Mouse (Mus musculus) heart, embryonic 16.5 days (tissue): Measurements from ENCODE around the gene Sytl1. TPM values are rescaled to one million over a fixed set of nuclear protein-coding genes. Genes with fewer than 3 reads are reported as not detected.

ENCODE experiments used
- ATAC-seq: fragments of 200-750 bp; cut with Nextera tagmentation; replicated peaks from 2 replicates; pipeline ENCODE4 v1.8.0; 2017; ENCODE audit warnings: moderate number of reproducible peaks; ENCODE audit not compliant: insufficient read depth, low FRiP score; ENCODE audit errors: extremely low read depth
- H3K27ac ChIP-seq: fragments of 300-500 bp; sonication (generic); 2 replicates; pipeline ENCODE4 v1.5.1; 2014; ENCODE audit warnings: mild to moderate bottlenecking, low read length, control low read depth, moderate library complexity
- H3K27me3 ChIP-seq: fragments of 300-500 bp; sonication (generic); 2 replicates; pipeline ENCODE4 v1.6.1; 2014; ENCODE audit warnings: low read length, mixed read lengths; ENCODE audit not compliant: control insufficient read depth, insufficient read depth
- H3K36me3 ChIP-seq: fragments of 300-500 bp; sonication (generic); 2 replicates; pipeline ENCODE4 v1.6.1; 2014; ENCODE audit not compliant: control insufficient read depth, insufficient read depth
- H3K4me1 ChIP-seq: fragments of 300-500 bp; sonication (generic); 2 replicates; pipeline ENCODE4 v1.6.1; 2014; ENCODE audit warnings: low read length, mixed read lengths; ENCODE audit not compliant: control insufficient read depth, insufficient read depth
- H3K4me2 ChIP-seq: fragments of 300-500 bp; sonication (generic); 2 replicates; pipeline ENCODE4 v1.6.1; 2014; ENCODE audit warnings: low read depth, mild to moderate bottlenecking, control low read depth, low read length
- H3K4me3 ChIP-seq: fragments of 300-500 bp; sonication (generic); 2 replicates; pipeline ENCODE4 v1.5.1; 2014; ENCODE audit warnings: mild to moderate bottlenecking, control low read depth, low read length
- H3K9ac ChIP-seq: fragments of 300-500 bp; sonication (generic); 2 replicates; pipeline ENCODE4 v1.6.1; 2014; ENCODE audit warnings: low read length, control low read depth
- H3K9me3 ChIP-seq: fragments of 300-500 bp; sonication (generic); replicated peaks from 2 replicates; pipeline ENCODE4 v1.6.1; 2016; ENCODE audit warnings: low read length; ENCODE audit not compliant: control insufficient read depth
- WGBS: fragments of 180-500 bp; shearing (Covaris S2); extraction: QIAGEN DNeasy Blood & Tissue Kit; methylation state at CpG from one replicate; pipeline ENCODE4 v1.1.7; 2014; 5-methylcytosine and 5-hydroxymethylcytosine counted together
- polyA plus RNA-seq: library from polyadenylated mRNA; unstranded; fragments of >200 nt; fragmentation: Nextera tagmentation; extraction: Ambion mirVana; gene quantifications from 2 replicates; pipeline ENCODE4 v1.2.1, GENCODE M21; 2015

The Sytl1 gene
- 3.4 and 7.6 TPM in 2 replicates for polyA plus RNA-seq

GRCm38 (mm10) chr4:133262882-133263281 lies at the start of gene Sytl1:
TSS of gene Sytl1 (minus strand) at chr4:133263113.
- H3K27ac ChIP-seq = no peak within 1 kb of the TSS; the same call in 1 of the 2 replicates
- H3K9me3 ChIP-seq = no peaks in the 10 kb centered on the region
- H3K4me2 ChIP-seq = peak within 1 kb of the TSS; percentile 25
- no peak within 1 kb of the TSS for H3K9ac ChIP-seq
- H3K27me3 ChIP-seq = no peaks in the 10 kb centered on the region
- no peaks in the 10 kb centered on the region for H3K4me1 ChIP-seq
- H3K4me3 ChIP-seq = peak within 1 kb of the TSS; percentile 27; the same call in 1 of the 2 replicates
- WGBS = 30% methylated on average over 7 of the region's 7 CpGs
- peaks cover 23% of the 10 kb centered on the region for H3K36me3 ChIP-seq
- ATAC-seq = no peak

DNA sequence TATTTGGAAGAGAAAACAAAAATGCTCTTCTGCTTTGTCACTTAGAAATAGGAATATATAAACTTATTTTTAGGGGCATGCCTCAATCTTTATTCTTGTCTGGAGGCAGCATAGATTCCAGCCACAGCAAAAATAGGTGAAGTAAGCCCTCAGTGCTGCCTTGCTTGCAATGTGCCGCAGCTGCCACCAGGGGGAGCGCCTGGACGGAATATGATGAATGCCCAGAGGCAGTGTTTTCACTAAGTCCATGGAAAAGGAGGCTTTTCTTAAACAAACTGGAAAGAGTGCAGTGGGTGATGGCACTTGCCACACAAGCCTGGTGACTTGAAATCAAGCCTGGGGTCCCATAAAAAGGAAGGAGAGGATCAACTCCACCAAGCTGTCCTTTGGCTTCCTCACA lies 47.0 kb upstream of the Sytl1 start:
- no peaks in the 10 kb centered on the region for H3K9me3 ChIP-seq
- WGBS = 1% methylated on average over 3 of the region's 3 CpGs
- no peaks in the 10 kb centered on the region for H3K27me3 ChIP-seq
- peaks cover 2% of the 10 kb centered on the region; the same call in 1 of the 2 replicates for H3K36me3 ChIP-seq
- H3K27ac ChIP-seq = no peak overlapping the region
- no peaks in the 10 kb centered on the region for H3K4me1 ChIP-seq
- no peak overlapping the region for H3K4me2 ChIP-seq
- no peak for ATAC-seq
- no peak overlapping the region for H3K9ac ChIP-seq
- no peak overlapping the region for H3K4me3 ChIP-seq

DNA sequence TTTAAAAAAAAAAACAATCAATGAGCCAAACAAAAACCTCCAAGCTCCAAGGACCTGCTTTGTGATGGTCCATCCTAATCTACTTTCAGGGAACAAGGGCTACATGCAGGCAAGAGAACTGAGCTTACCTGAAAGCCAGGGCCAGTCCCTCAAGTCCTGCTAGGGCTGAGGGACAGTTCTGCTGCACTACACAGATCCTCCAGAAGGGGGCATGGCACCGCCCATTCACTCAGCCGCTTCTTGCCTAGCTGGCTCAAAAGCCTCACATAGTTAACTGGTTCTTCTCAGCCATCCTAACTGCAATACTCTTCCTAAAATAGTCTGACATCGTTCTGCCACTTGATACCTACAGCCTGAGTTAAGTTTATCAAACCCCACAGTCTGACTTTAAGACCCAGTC lies 44.4 kb upstream of the Sytl1 start:
- ATAC-seq = no peak
- no peaks in the 10 kb centered on the region for H3K9me3 ChIP-seq
- no peaks in the 10 kb centered on the region for H3K4me1 ChIP-seq
- H3K27ac ChIP-seq = no peak overlapping the region
- no peaks in the 10 kb centered on the region; the same call in 1 of the 2 replicates for H3K36me3 ChIP-seq
- no peak overlapping the region for H3K9ac ChIP-seq
- no peak overlapping the region for H3K4me3 ChIP-seq
- H3K4me2 ChIP-seq = no peak overlapping the region
- WGBS = 43% methylated on average over 3 of the region's 3 CpGs
- no peaks in the 10 kb centered on the region for H3K27me3 ChIP-seq

- no peaks in the 10 kb centered on the region for H3K4me1 ChIP-seq
- no peak for ATAC-seq
- no peaks in the 10 kb centered on the region for H3K9me3 ChIP-seq
- H3K4me2 ChIP-seq = no peak overlapping the region
- H3K9ac ChIP-seq = no peak overlapping the region
- 59% methylated on average over 7 of the region's 7 CpGs for WGBS
- H3K27me3 ChIP-seq = no peaks in the 10 kb centered on the region
- no peak overlapping the region for H3K4me3 ChIP-seq
- H3K36me3 ChIP-seq = peaks cover 2% of the 10 kb centered on the region
- no peak overlapping the region for H3K27ac ChIP-seq
Measured at GRCm38 (mm10) chr4:133305825-133306224, 42.9 kb upstream of the Sytl1 start.

DNA sequence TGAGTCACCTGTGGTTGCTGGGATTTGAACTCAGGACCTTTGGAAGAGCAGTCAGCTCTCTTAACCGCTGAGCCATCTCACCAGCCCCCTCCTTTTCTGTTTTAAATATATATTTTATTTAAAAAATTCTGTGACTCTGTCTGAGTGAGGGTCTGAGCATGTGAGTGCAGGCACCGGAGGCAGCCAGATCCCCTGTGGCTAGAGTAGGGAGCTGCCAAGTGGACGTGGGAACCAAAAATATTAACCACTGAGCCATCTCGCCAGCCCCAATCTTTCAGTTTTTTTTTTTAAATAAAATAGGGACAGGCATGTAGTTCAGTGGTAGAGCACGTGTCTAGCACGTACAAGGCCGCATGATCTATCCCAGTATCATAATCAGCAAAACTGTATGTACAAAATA lies 41.9 kb upstream of the Sytl1 start:
- 91% methylated on average over 7 of the region's 7 CpGs for WGBS

DNA sequence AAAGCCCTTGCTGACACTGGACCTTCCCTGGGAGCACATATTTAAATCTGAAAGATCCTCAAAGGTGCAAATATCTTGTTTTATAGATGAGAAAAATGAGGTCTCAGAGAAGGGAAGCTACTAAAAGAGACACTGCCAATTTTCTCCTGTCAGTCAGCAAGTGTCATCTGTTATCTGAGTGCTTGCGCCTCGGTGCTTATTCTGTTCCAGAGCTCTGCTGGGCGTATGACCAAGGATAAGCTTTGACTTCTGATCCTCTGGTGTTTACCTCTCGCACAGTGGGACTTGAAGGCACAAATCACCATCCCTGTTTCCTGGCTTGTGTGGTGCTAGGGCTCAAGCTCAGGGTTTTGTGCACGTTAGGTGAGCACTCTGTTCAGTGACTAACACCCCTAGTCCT lies 39.8 kb upstream of the Sytl1 start:
- ATAC-seq = no peak
- H3K4me3 ChIP-seq = no peak overlapping the region
- 63% methylated on average over 5 of the region's 5 CpGs for WGBS
- H3K36me3 ChIP-seq = peaks cover 7% of the 10 kb centered on the region
- no peaks in the 10 kb centered on the region for H3K27me3 ChIP-seq
- no peaks in the 10 kb centered on the region for H3K9me3 ChIP-seq
- H3K4me2 ChIP-seq = no peak overlapping the region
- H3K9ac ChIP-seq = no peak overlapping the region
- peaks cover 4% of the 10 kb centered on the region; the same call in 1 of the 2 replicates for H3K4me1 ChIP-seq
- H3K27ac ChIP-seq = no peak overlapping the region

More for the DNA sequence above, 41.9 kb upstream of the Sytl1 start:
- H3K27me3 ChIP-seq = no peaks in the 10 kb centered on the region
- no peak for ATAC-seq
- no peak overlapping the region for H3K4me3 ChIP-seq
- no peak overlapping the region for H3K4me2 ChIP-seq
- H3K36me3 ChIP-seq = peaks cover 6% of the 10 kb centered on the region
- H3K9ac ChIP-seq = no peak overlapping the region
- no peak overlapping the region for H3K27ac ChIP-seq
- H3K4me1 ChIP-seq = no peaks in the 10 kb centered on the region
- no peaks in the 10 kb centered on the region for H3K9me3 ChIP-seq

- H3K9me3 ChIP-seq = no peaks in the 10 kb centered on the region
- peaks cover 7% of the 10 kb centered on the region for H3K36me3 ChIP-seq
- no peak for ATAC-seq
- H3K4me2 ChIP-seq = no peak overlapping the region
- peaks cover 6% of the 10 kb centered on the region; the same call in 1 of the 2 replicates for H3K4me1 ChIP-seq
- H3K9ac ChIP-seq = no peak overlapping the region
- no peak overlapping the region for H3K27ac ChIP-seq
- 24% methylated on average over 4 of the region's 4 CpGs for WGBS
- H3K4me3 ChIP-seq = no peak overlapping the region
- H3K27me3 ChIP-seq = no peaks in the 10 kb centered on the region
Measured at GRCm38 (mm10) chr4:133301802-133302201, 38.9 kb upstream of the Sytl1 start.

DNA sequence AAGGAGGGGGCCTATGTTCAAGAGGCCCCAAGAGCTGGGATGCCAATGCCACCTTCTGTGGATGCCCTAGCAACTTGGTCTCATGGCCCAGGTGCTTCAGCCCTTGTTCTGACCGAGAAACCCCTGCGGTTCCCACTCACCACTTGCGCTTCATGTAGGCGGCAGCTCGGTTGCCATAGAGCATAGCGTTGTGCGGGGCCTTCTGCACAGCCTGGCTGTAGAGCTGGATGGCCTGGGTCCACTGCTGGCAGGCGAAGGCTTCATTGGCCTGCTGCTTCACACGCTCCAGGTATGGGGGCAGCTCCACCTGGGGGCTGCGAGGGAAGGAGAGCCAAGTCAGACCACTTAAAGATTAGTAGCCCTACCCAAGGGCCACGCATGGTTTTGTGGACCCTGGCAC lies 37.5 kb upstream of the Sytl1 start:
- ATAC-seq = no peak
- no peak overlapping the region for H3K9ac ChIP-seq
- H3K27ac ChIP-seq = no peak overlapping the region
- peaks cover 13% of the 10 kb centered on the region; the same call in 1 of the 2 replicates for H3K36me3 ChIP-seq
- no peak overlapping the region for H3K4me3 ChIP-seq
- no peaks in the 10 kb centered on the region for H3K27me3 ChIP-seq
- 87% methylated on average over 11 of the region's 11 CpGs for WGBS
- H3K9me3 ChIP-seq = no peaks in the 10 kb centered on the region
- no peak overlapping the region for H3K4me2 ChIP-seq
- H3K4me1 ChIP-seq = peaks cover 6% of the 10 kb centered on the region; the same call in 1 of the 2 replicates

GRCm38 (mm10) chr4:133299701-133300100 lies 36.8 kb upstream of the Sytl1 start:
- no peaks in the 10 kb centered on the region for H3K9me3 ChIP-seq
- no peak for ATAC-seq
- peaks cover 19% of the 10 kb centered on the region; the same call in 1 of the 2 replicates for H3K36me3 ChIP-seq
- H3K27me3 ChIP-seq = no peaks in the 10 kb centered on the region
- no peak overlapping the region for H3K4me3 ChIP-seq
- 43% methylated on average over 5 of the region's 5 CpGs for WGBS
- H3K9ac ChIP-seq = no peak overlapping the region
- H3K4me2 ChIP-seq = no peak overlapping the region
- no peak overlapping the region for H3K27ac ChIP-seq
- H3K4me1 ChIP-seq = peaks cover 6% of the 10 kb centered on the region; the same call in 1 of the 2 replicates
